Mouse (Mus musculus) lung, adult 2 months (tissue): ENCODE measurements around the gene Elovl6.

Experiments used
- CTCF ChIP-seq: fragments of 200-500 bp; IDR thresholded peaks from 2 replicates; pipeline ENCODE4 v1.5.1; 2011; ENCODE audit warnings: mild to moderate bottlenecking, low read length, control low read depth; ENCODE audit not compliant: insufficient read depth
- POLR2A ChIP-seq: fragments of 200-500 bp; IDR thresholded peaks from 2 replicates; pipeline ENCODE4 v1.6.1; 2011; ENCODE audit warnings: low read depth, mild to moderate bottlenecking, control low read depth, low read length, borderline replicate concordance; ENCODE audit errors: extremely low read depth

DNA sequence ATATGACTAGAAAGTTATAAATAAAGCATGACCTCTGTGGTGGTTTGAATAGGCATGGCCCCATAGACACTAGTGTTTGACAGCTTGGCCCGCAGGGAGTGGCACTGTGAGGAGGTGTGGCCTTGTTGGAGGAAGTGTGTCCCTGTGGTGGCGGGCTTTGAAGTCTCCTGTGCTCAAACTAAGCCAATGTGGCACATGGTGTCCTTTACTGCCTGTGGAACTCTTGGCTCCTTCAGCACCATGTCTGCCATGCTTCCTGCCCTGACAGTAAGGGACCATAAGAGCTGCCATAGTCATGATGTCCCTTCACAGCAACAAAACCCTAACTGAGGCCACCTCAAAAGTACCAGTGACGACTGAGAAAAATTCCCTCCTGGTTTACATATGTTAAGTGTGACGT is 120.3 kb downstream of the Elovl6 start:
- TF ChIP-seq POLR2A (no peak), CTCF (no peak)
